Mouse (Mus musculus) C2C12 (cell line): ENCODE data around the gene Hoxd3.

Experiments
- CTCF ChIP-seq: IDR thresholded peaks from one replicate; pipeline ENCODE4 v1.5.1; 2011; ENCODE audit not compliant: control insufficient read depth, insufficient read depth, insufficient read length
- MAX ChIP-seq: IDR thresholded peaks from one replicate; pipeline ENCODE4 v1.6.1; 2011; ENCODE audit warnings: mild to moderate bottlenecking, control low read depth

DNA sequence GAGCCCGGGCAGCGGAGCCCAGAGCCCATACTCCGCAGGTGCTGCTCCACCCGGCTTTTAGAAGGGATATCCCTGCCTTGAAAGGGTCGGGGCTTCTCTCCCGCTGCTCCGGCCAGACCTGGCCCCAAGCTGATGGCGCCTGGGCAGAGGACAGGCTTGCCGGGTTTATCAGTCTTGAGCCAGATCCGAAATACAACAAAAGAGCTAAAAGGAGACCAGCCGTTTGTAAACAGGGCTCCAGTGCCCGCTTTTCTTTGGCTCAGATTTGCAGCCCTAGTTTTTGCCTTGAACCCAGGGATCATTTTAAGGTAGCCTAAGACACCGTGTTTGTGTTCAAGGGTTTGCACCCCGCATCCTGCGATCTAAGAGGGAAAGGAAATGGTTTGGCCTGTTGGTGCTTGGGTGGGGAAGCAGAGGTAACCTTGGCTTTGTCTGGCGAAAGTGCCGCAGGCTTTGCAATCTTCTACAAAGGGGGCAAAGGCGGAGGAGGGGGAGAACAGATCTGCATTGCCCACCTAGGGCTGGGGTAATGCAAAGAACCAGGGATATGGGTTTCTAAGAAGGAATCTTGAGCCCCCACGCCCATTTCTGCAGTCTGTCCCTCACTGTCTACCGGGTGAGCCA, 18.8 kb upstream of the Hoxd3 start:
- TF ChIP-seq CTCF (no peak), MAX (no peak)
